Mouse (Mus musculus) heart, embryonic 14.5 days (tissue): Measurements from ENCODE around the gene Gm11437. TPM values are rescaled to one million over a fixed set of nuclear protein-coding genes. Genes with fewer than 3 reads are reported as not detected.

Source experiments
- ATAC-seq: fragments of 200-750 bp; cut with Nextera tagmentation; 2 replicates; pipeline ENCODE4 v1.8.0; 2017; ENCODE audit warnings: low read depth, moderate TSS enrichment; ENCODE audit not compliant: insufficient number of reproducible peaks, insufficient read depth, low FRiP score
- H3K27ac ChIP-seq, 2 experiments: fragments of 200-500 bp in 1 of 2; fragments of 300-500 bp in 1 of 2; sonication (generic) in 1 of 2; replicated peaks in 1 of 2; 2 replicates each; pipeline ENCODE4 v1.5.1; 2012 to 2014; ENCODE audit warnings: low read depth in 2 of 2, low read length in 2 of 2, control low read depth in 1 of 2, mild to moderate bottlenecking in 1 of 2, mixed read lengths in 1 of 2; ENCODE audit not compliant: control insufficient read depth in 1 of 2, insufficient read depth in 1 of 2
- H3K27me3 ChIP-seq: fragments of 300-500 bp; sonication (generic); 2 replicates; pipeline ENCODE4 v1.6.1; 2014; ENCODE audit warnings: mild to moderate bottlenecking, low read length, control low read depth; ENCODE audit not compliant: control insufficient read depth, insufficient read depth
- H3K36me3 ChIP-seq: fragments of 300-500 bp; sonication (generic); 2 replicates; pipeline ENCODE4 v1.6.1; 2014; ENCODE audit warnings: mild to moderate bottlenecking, control low read depth, low read length, mixed read lengths; ENCODE audit not compliant: control insufficient read depth, insufficient read depth
- H3K4me1 ChIP-seq, 2 experiments: fragments of 200-500 bp in 1 of 2; fragments of 300-500 bp in 1 of 2; sonication (generic) in 1 of 2; 2 replicates each; pipeline ENCODE4 v1.6.1; 2012 to 2014; ENCODE audit warnings: low read length in 2 of 2, control low read depth in 1 of 2, mixed read lengths in 1 of 2; ENCODE audit not compliant: control insufficient read depth in 2 of 2, insufficient read depth in 2 of 2
- H3K4me2 ChIP-seq: fragments of 300-500 bp; sonication (generic); 2 replicates; pipeline ENCODE4 v1.6.1; 2014; ENCODE audit warnings: mild to moderate bottlenecking, low read length
- H3K4me3 ChIP-seq, 2 experiments: fragments of 200-500 bp in 1 of 2; fragments of 300-500 bp in 1 of 2; sonication (generic) in 1 of 2; 2 replicates each; pipeline ENCODE4 v1.5.1; 2012 to 2014; ENCODE audit warnings: low read length in 2 of 2, mild to moderate bottlenecking in 2 of 2, control low read depth in 1 of 2, low read depth in 1 of 2, moderate library complexity in 1 of 2; ENCODE audit not compliant: control insufficient read depth in 1 of 2, insufficient read depth in 1 of 2
- H3K9ac ChIP-seq: fragments of 300-500 bp; sonication (generic); 2 replicates; pipeline ENCODE4 v1.6.1; 2014; ENCODE audit warnings: mild to moderate bottlenecking, low read length
- H3K9me3 ChIP-seq: fragments of 300-500 bp; sonication (generic); 2 replicates; pipeline ENCODE4 v1.6.1; 2016; ENCODE audit warnings: low read length, control low read depth; ENCODE audit not compliant: control insufficient read depth
- WGBS: fragments of 180-500 bp; shearing (Covaris S2); extraction: QIAGEN DNeasy Blood & Tissue Kit; methylation state at CpG from one replicate; pipeline ENCODE4 v1.1.7; 2014; 5-methylcytosine and 5-hydroxymethylcytosine counted together
- polyA plus RNA-seq: library from polyadenylated mRNA; unstranded; fragments of >200 nt; fragmentation: Nextera tagmentation; extraction: Ambion mirVana; gene quantifications from 2 replicates; pipeline ENCODE4 v1.2.1, GENCODE M21; 2014

Gene Gm11437
- polyA plus RNA-seq, 1 experiment from 2014 or later = not detected

- no peak overlapping the region for H3K27ac ChIP-seq
- H3K36me3 ChIP-seq = no peaks in the 10 kb centered on the region
- peaks cover 0 to 2% of the 10 kb centered on the region in 2 experiments; a peak in 1 of 4 replicates for H3K4me1 ChIP-seq
- no peaks in the 10 kb centered on the region for H3K27me3 ChIP-seq
- no peaks in the 10 kb centered on the region for H3K9me3 ChIP-seq
- no peak overlapping the region for H3K4me3 ChIP-seq
- no peak overlapping the region for H3K9ac ChIP-seq
- H3K4me2 ChIP-seq = no peak overlapping the region
- 78% methylated on average over 4 of the region's 4 CpGs for WGBS
- no peak for ATAC-seq
Observed at GRCm38 (mm10) chr11:84164561-84164960, 2.7 kb downstream of the Gm11437 start.

GRCm38 (mm10) chr11:84164123-84164522, 3.2 kb downstream of the Gm11437 start:
- 78% methylated on average over 6 of the region's 6 CpGs for WGBS
- Histone ChIP-seq H3K27ac (no peak overlapping the region), H3K9ac (no peak overlapping the region), H3K4me3 (no peak overlapping the region), H3K9me3 (no peaks in the 10 kb centered on the region), H3K4me1 (peaks cover 0 to 2% of the 10 kb centered on the region in 2 experiments; a peak in 1 of 4 replicates), H3K36me3 (no peaks in the 10 kb centered on the region), H3K27me3 (no peaks in the 10 kb centered on the region), H3K4me2 (no peak overlapping the region)
- ATAC-seq = no peak

GRCm38 (mm10) chr11:84156535-84157262, 10.6 kb downstream of the Gm11437 start:
- no peak overlapping the region for H3K4me2 ChIP-seq
- no peak overlapping the region for H3K4me3 ChIP-seq
- ATAC-seq = no peak
- no peaks in the 10 kb centered on the region for H3K4me1 ChIP-seq
- no peaks in the 10 kb centered on the region for H3K27me3 ChIP-seq
- no peaks in the 10 kb centered on the region for H3K9me3 ChIP-seq
- 84% methylated on average over 4 of the region's 4 CpGs for WGBS
- H3K27ac ChIP-seq = no peak overlapping the region
- no peaks in the 10 kb centered on the region for H3K36me3 ChIP-seq
- H3K9ac ChIP-seq = no peak overlapping the region

GRCm38 (mm10) chr11:84150884-84151283, 16.4 kb downstream of the Gm11437 start:
- H3K27ac ChIP-seq = no peak overlapping the region
- no peak overlapping the region for H3K9ac ChIP-seq
- H3K27me3 ChIP-seq = no peaks in the 10 kb centered on the region
- no peak overlapping the region for H3K4me2 ChIP-seq
- ATAC-seq = no peak
- WGBS = 72% methylated on average over 2 of the region's 2 CpGs
- no peak overlapping the region for H3K4me3 ChIP-seq
- no peaks in the 10 kb centered on the region for H3K36me3 ChIP-seq
- H3K4me1 ChIP-seq = no peaks in the 10 kb centered on the region
- no peaks in the 10 kb centered on the region for H3K9me3 ChIP-seq

GRCm38 (mm10) chr11:84146081-84146480, 21.2 kb downstream of the Gm11437 start:
- Histone ChIP-seq H3K4me1 (no peaks in the 10 kb centered on the region), H3K4me3 (no peak overlapping the region), H3K27ac (no peak overlapping the region), H3K27me3 (no peaks in the 10 kb centered on the region), H3K4me2 (no peak overlapping the region), H3K9ac (no peak overlapping the region), H3K36me3 (no peaks in the 10 kb centered on the region), H3K9me3 (no peaks in the 10 kb centered on the region)
- WGBS = 65% methylated on average over 3 of the region's 3 CpGs
- no peak for ATAC-seq

GRCm38 (mm10) chr11:84145201-84145798, 22.0 kb downstream of the Gm11437 start:
- Histone ChIP-seq H3K4me1 (no peaks in the 10 kb centered on the region), H3K9me3 (no peaks in the 10 kb centered on the region), H3K9ac (no peak overlapping the region), H3K4me2 (no peak overlapping the region), H3K36me3 (no peaks in the 10 kb centered on the region), H3K27ac (no peak overlapping the region), H3K27me3 (no peaks in the 10 kb centered on the region), H3K4me3 (no peak overlapping the region)
- no peak for ATAC-seq
- 69% methylated on average over 10 of the region's 10 CpGs for WGBS

- no peak overlapping the region for H3K4me3 ChIP-seq
- ATAC-seq = no peak
- no peaks in the 10 kb centered on the region for H3K9me3 ChIP-seq
- H3K27ac ChIP-seq = no peak overlapping the region
- H3K4me2 ChIP-seq = no peak overlapping the region
- no peaks in the 10 kb centered on the region for H3K27me3 ChIP-seq
- no peak overlapping the region for H3K9ac ChIP-seq
- 42% methylated on average over 2 of the region's 2 CpGs for WGBS
- no peaks in the 10 kb centered on the region for H3K36me3 ChIP-seq
- no peaks in the 10 kb centered on the region for H3K4me1 ChIP-seq
Observed at GRCm38 (mm10) chr11:84141752-84142151, 25.5 kb downstream of the Gm11437 start.
